Mouse (Mus musculus) brain, embryonic 18.5 days (tissue): ENCODE measurements around the gene Pcgf6.
"Not testable (repeated sequence)": the region's sequence is repeated elsewhere in the genome, so short reads cannot be mapped to it uniquely, and the experiment has no call there.

Experiments used
- DNase-seq: peaks from one replicate; pipeline ENCODE4 v3.0.0-alpha.2; 2012; ENCODE audit warnings: low read depth, low spot score

The Pcgf6 gene

GRCm38 (mm10) chr19:47026513-47026912 is 24.2 kb downstream of the Pcgf6 start:
- no peak for DNase-seq

- DNase-seq: no peak
These were observed 25.8 kb downstream of the Pcgf6 start for GRCm38 (mm10) chr19:47024954-47025353.

GRCm38 (mm10) chr19:47023546-47023945 is 27.2 kb downstream of the Pcgf6 start:
- DNase-seq: no peak

- DNase-seq: no peak
These were observed 28.0 kb downstream of the Pcgf6 start for GRCm38 (mm10) chr19:47022709-47023108.

- DNase-seq: no peak
These were observed 31.4 kb downstream of the Pcgf6 start for GRCm38 (mm10) chr19:47019326-47019725.

GRCm38 (mm10) chr19:47018330-47018729 is 32.4 kb downstream of the Pcgf6 start:
- DNase-seq: no peak

- no peak for DNase-seq
These were observed 32.9 kb downstream of the Pcgf6 start for GRCm38 (mm10) chr19:47017831-47018230.

GRCm38 (mm10) chr19:47016487-47016886 is 34.2 kb downstream of the Pcgf6 start:
- DNase-seq: no peak

- no peak for DNase-seq
These were observed 34.7 kb downstream of the Pcgf6 start for GRCm38 (mm10) chr19:47015965-47016364.

GRCm38 (mm10) chr19:47015396-47015795 is 35.3 kb downstream of the Pcgf6 start:
- no peak for DNase-seq

- peak; percentile 70 for DNase-seq
These were observed 36.0 kb downstream of the Pcgf6 start, which contains the start of the genes Ina and Nt5c2 for GRCm38 (mm10) chr19:47014447-47015381. Gene Ina (plus strand): TSS chr19:47014698. Gene Nt5c2 (minus strand): TSS chr19:47015153.

- no peak for DNase-seq
These were observed 36.6 kb downstream of the Pcgf6 start for GRCm38 (mm10) chr19:47014159-47014446.

GRCm38 (mm10) chr19:47013340-47014158 is 37.2 kb downstream of the Pcgf6 start:
- DNase-seq: no peak

GRCm38 (mm10) chr19:47012521-47013130 is 38.1 kb downstream of the Pcgf6 start:
- no peak for DNase-seq

- DNase-seq: no peak
These were observed 40.8 kb downstream of the Pcgf6 start for GRCm38 (mm10) chr19:47009943-47010342.

- DNase-seq: no peak
These were observed 41.3 kb downstream of the Pcgf6 start for GRCm38 (mm10) chr19:47009420-47009819.

- DNase-seq: no peak
These were observed 44.4 kb downstream of the Pcgf6 start for GRCm38 (mm10) chr19:47006321-47006720.

GRCm38 (mm10) chr19:47005873-47006272 is 44.8 kb downstream of the Pcgf6 start:
- DNase-seq: no peak

- DNase-seq: no peak
These were observed 46.8 kb downstream of the Pcgf6 start for GRCm38 (mm10) chr19:47003742-47004511.

GRCm38 (mm10) chr19:47000357-47000756 is 50.3 kb downstream of the Pcgf6 start:
- DNase-seq: not testable (repeated sequence)

GRCm38 (mm10) chr19:46999753-47000152 is 51.0 kb downstream of the Pcgf6 start:
- no peak for DNase-seq
